Mouse (Mus musculus): ENCODE measurements at regions not wholly inside any gene's neighbourhood (a gene's known extent, or its start where the extent isn't known, plus 50 kb on each side); places are given as distances from the start of the nearest gene placed in this dataset.

- DNase-seq (ENCODE audit: low spot score in 2 of 2): no peak
Measured at GRCm38 (mm10) chr17:47317651-47318050, 51.0 kb upstream of the Mrps10 start.

GRCm38 (mm10) chr17:47313162-47313561 is 55.5 kb upstream of the Mrps10 start:
- no peak for DNase-seq (ENCODE audit: low spot score in 2 of 2)

- no peak for DNase-seq (ENCODE audit: low spot score in 2 of 2)
Measured at GRCm38 (mm10) chr17:47311272-47311671, 57.4 kb upstream of the Mrps10 start.

- DNase-seq (ENCODE audit: low spot score in 2 of 2): no peak
Measured at GRCm38 (mm10) chr17:47306027-47306761, 62.5 kb upstream of the Mrps10 start.

- no peak for DNase-seq (ENCODE audit: low spot score in 2 of 2)
Measured at GRCm38 (mm10) chr17:47304463-47305199, 64.1 kb upstream of the Mrps10 start.

GRCm38 (mm10) chr17:47303600-47303999 is 65.1 kb upstream of the Mrps10 start:
- no peak for DNase-seq (ENCODE audit: low spot score in 2 of 2)

GRCm38 (mm10) chr17:47298396-47298919 is 70.2 kb upstream of the Mrps10 start:
- no peak for DNase-seq (ENCODE audit: low spot score in 2 of 2)

- DNase-seq (ENCODE audit: low spot score in 2 of 2): peak; percentile 39 to 49
Measured at GRCm38 (mm10) chr17:47297965-47298364, 70.7 kb upstream of the Mrps10 start.

GRCm38 (mm10) chr17:47296709-47297450 is 71.8 kb upstream of the Mrps10 start:
- DNase-seq (ENCODE audit: low spot score in 2 of 2): no peak

- no peak for DNase-seq (ENCODE audit: low spot score in 2 of 2)
Measured at GRCm38 (mm10) chr17:47295315-47296011, 73.2 kb upstream of the Mrps10 start.

- no peak for DNase-seq (ENCODE audit: low spot score in 2 of 2)
Measured at GRCm38 (mm10) chr17:47294091-47294534, 74.6 kb upstream of the Mrps10 start.

GRCm38 (mm10) chr17:47293178-47293577 is 75.5 kb upstream of the Mrps10 start:
- no peak for DNase-seq (ENCODE audit: low spot score in 2 of 2)

GRCm38 (mm10) chr17:47291558-47291957 is 77.1 kb upstream of the Mrps10 start:
- no peak for DNase-seq (ENCODE audit: low spot score in 2 of 2)

- no peak for DNase-seq (ENCODE audit: low spot score in 2 of 2)
Measured at GRCm38 (mm10) chr17:47285616-47286015, 83.1 kb upstream of the Mrps10 start.

- no peak for DNase-seq (ENCODE audit: low spot score in 2 of 2)
Measured at GRCm38 (mm10) chr17:47284236-47284635, 84.5 kb upstream of the Mrps10 start.

- DNase-seq (ENCODE audit: low spot score in 2 of 2): no peak
Measured at GRCm38 (mm10) chr17:47283158-47283557, 85.5 kb upstream of the Mrps10 start.

- DNase-seq (ENCODE audit: low spot score in 2 of 2): no peak
Measured at GRCm38 (mm10) chr17:47282476-47282875, 86.2 kb upstream of the Mrps10 start.

GRCm38 (mm10) chr17:47277890-47278289 is 90.8 kb upstream of the Mrps10 start:
- DNase-seq (ENCODE audit: low spot score in 2 of 2): no peak

GRCm38 (mm10) chr17:47276639-47277038 is 92.0 kb upstream of the Mrps10 start:
- no peak for DNase-seq (ENCODE audit: low spot score in 2 of 2)

GRCm38 (mm10) chr17:47275796-47276311 is 92.8 kb upstream of the Mrps10 start:
- DNase-seq (ENCODE audit: low spot score in 2 of 2): no peak

GRCm38 (mm10) chr17:47273309-47273708 is 95.4 kb upstream of the Mrps10 start:
- DNase-seq (ENCODE audit: low spot score in 2 of 2): no peak
